Mouse (Mus musculus): ENCODE data around the gene Cfd. TPM values are rescaled to one million over a fixed set of nuclear protein-coding genes. Genes with fewer than 3 reads are reported as not detected.

Gene Cfd
- total and polyA plus RNA-seq, 2 experiments from 2014 or later: not detected

- Histone ChIP-seq H3K27ac (ENCODE audit: low read depth) (no peak within 1 kb of the TSS), H3K36me3 (replicated peaks; ENCODE audit: control insufficient read depth, insufficient read depth, low read length) (no peaks in the 10 kb centered on the region)
These were observed 16.3 kb upstream of the Cfd start, which contains the start of the genes Prtn3 and Plppr3 for GRCm38 (mm10) chr10:79874290-79874862. TSS of gene Prtn3 (plus strand) at chr10:79874476. TSS of gene Plppr3 (minus strand) at chr10:79874634.

DNA sequence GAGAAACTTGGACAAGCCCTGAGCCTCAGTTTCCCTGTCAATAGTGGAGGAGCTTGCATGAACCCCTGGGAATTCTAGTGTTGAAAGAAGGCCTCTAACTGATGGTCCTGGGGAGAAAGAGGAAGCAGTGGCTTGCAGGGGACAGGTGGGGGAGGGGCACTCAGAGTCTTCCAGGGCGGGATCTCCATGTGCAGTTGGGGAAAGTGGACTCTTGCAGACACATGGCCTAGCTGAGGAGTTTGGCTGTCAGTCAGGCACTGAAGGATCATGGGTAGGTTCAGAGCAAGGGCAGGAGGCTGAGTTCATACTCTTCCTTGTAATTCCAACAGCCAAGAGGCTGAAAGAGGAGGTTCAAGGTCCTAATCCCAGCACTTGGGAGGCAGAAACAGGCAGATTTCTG is 13.5 kb upstream of the Cfd start:
- no peak overlapping the region for H3K9ac ChIP-seq (replicated peaks; ENCODE audit: low read depth, low read length)
- H3K4me1 ChIP-seq (ENCODE audit: control insufficient read depth, insufficient read depth): 0 out of 2 replicates have a peak, but pooled peaks cover 5% of the 10 kb centered on the region
- TF ChIP-seq EP300 (IDR thresholded peaks at IDR 0.05; ENCODE audit: low read depth) (no peak), CTCF (IDR thresholded peaks at IDR 0.05; ENCODE audit: low read depth) (no peak)
- no peaks in the 10 kb centered on the region for H3K36me3 ChIP-seq (replicated peaks; ENCODE audit: control insufficient read depth, insufficient read depth, low read length)
- peaks cover 7% of the 10 kb centered on the region; the same call in 1 of the 2 replicates for H3K27me3 ChIP-seq (ENCODE audit: control insufficient read depth, insufficient read depth, low read length)
- H3K27ac ChIP-seq (ENCODE audit: low read depth): no peak overlapping the region
- 59% methylated on average over 1 of the region's 1 CpGs for WGBS
- no peak overlapping the region for H3K4me3 ChIP-seq (ENCODE audit: low read depth, low read length)
- ATAC-seq (ENCODE audit: insufficient read depth, low read depth) (no peak), DNase-seq (ENCODE audit: low spot score) (no peak)
- H3K9me3 ChIP-seq (replicated peaks; ENCODE audit: control insufficient read depth, low read length): no peaks in the 10 kb centered on the region
- no peak overlapping the region for H3K4me2 ChIP-seq (ENCODE audit: low read depth, low read length)

More at GRCm38 (mm10) chr10:79874290-79874862, 16.3 kb upstream of the Cfd start, which contains the start of the genes Prtn3 and Plppr3:
- ATAC-seq (ENCODE audit: insufficient read depth, low read depth) (peak; percentile 47), DNase-seq (ENCODE audit: low spot score) (no peak)
- Histone ChIP-seq H3K9me3 (replicated peaks; ENCODE audit: control insufficient read depth, low read length) (no peaks in the 10 kb centered on the region), H3K27me3 (ENCODE audit: control insufficient read depth, insufficient read depth, low read length) (peaks cover 7% of the 10 kb centered on the region; the same call in 1 of the 2 replicates), H3K9ac (replicated peaks; ENCODE audit: low read depth, low read length) (peak within 1 kb of the TSS; percentile 52), H3K4me2 (ENCODE audit: low read depth, low read length) (peak within 1 kb of the TSS; percentile 93), H3K4me3 (ENCODE audit: low read depth, low read length) (peak within 1 kb of the TSS; percentile 59), H3K4me1 (ENCODE audit: control insufficient read depth, insufficient read depth) (no peaks in the 10 kb centered on the region)
- TF ChIP-seq CTCF (IDR thresholded peaks at IDR 0.05; ENCODE audit: low read depth): no peak
- no peak for TF ChIP-seq EP300 (IDR thresholded peaks at IDR 0.05; ENCODE audit: low read depth)
- WGBS: 2% methylated on average over 42 of the region's 57 CpGs

GRCm38 (mm10) chr10:79877757-79878156 is 12.9 kb upstream of the Cfd start:
- TF ChIP-seq CTCF (IDR thresholded peaks at IDR 0.05; ENCODE audit: low read depth) (no peak), EP300 (IDR thresholded peaks at IDR 0.05; ENCODE audit: low read depth) (no peak)
- Histone ChIP-seq H3K4me2 (ENCODE audit: low read depth, low read length) (no peak overlapping the region; the same call in 1 of the 2 replicates), H3K27ac (ENCODE audit: low read depth) (no peak overlapping the region), H3K9me3 (replicated peaks; ENCODE audit: control insufficient read depth, low read length) (no peaks in the 10 kb centered on the region), H3K4me1 (ENCODE audit: control insufficient read depth, insufficient read depth) (0 out of 2 replicates have a peak, but pooled peaks cover 8% of the 10 kb centered on the region), H3K4me3 (ENCODE audit: low read depth, low read length) (no peak overlapping the region), H3K27me3 (ENCODE audit: control insufficient read depth, insufficient read depth, low read length) (peaks cover 9% of the 10 kb centered on the region; the same call in 1 of the 2 replicates), H3K9ac (replicated peaks; ENCODE audit: low read depth, low read length) (no peak overlapping the region), H3K36me3 (replicated peaks; ENCODE audit: control insufficient read depth, insufficient read depth, low read length) (no peaks in the 10 kb centered on the region)
- ATAC-seq (ENCODE audit: insufficient read depth, low read depth) (no peak), DNase-seq (ENCODE audit: low spot score) (no peak)
- WGBS: 51% methylated on average over 12 of the region's 12 CpGs

GRCm38 (mm10) chr10:79879527-79879926 is 11.1 kb upstream of the Cfd start:
- no peak for ATAC-seq (ENCODE audit: insufficient read depth, low read depth)
- Histone ChIP-seq H3K4me1 (ENCODE audit: control insufficient read depth, insufficient read depth) (0 out of 2 replicates have a peak, but pooled peaks cover 11% of the 10 kb centered on the region), H3K36me3 (replicated peaks; ENCODE audit: control insufficient read depth, insufficient read depth, low read length) (no peaks in the 10 kb centered on the region), H3K4me2 (ENCODE audit: low read depth, low read length) (no peak overlapping the region), H3K27me3 (ENCODE audit: control insufficient read depth, insufficient read depth, low read length) (peaks cover 10% of the 10 kb centered on the region; the same call in 1 of the 2 replicates), H3K9ac (replicated peaks; ENCODE audit: low read depth, low read length) (no peak overlapping the region), H3K4me3 (ENCODE audit: low read depth, low read length) (no peak overlapping the region), H3K27ac (ENCODE audit: low read depth) (no peak overlapping the region), H3K9me3 (replicated peaks; ENCODE audit: control insufficient read depth, low read length) (no peaks in the 10 kb centered on the region)
- 30% methylated on average over 3 of the region's 3 CpGs for WGBS
- TF ChIP-seq CTCF (IDR thresholded peaks at IDR 0.05; ENCODE audit: low read depth): no peak
- no peak for TF ChIP-seq EP300 (IDR thresholded peaks at IDR 0.05; ENCODE audit: low read depth)
- DNase-seq (ENCODE audit: low spot score): no peak

- Histone ChIP-seq H3K4me2 (ENCODE audit: low read depth, low read length) (no peak overlapping the region), H3K27me3 (ENCODE audit: control insufficient read depth, insufficient read depth, low read length) (peaks cover 7% of the 10 kb centered on the region; the same call in 1 of the 2 replicates), H3K4me1 (ENCODE audit: control insufficient read depth, insufficient read depth) (0 out of 2 replicates have a peak, but pooled peaks cover 11% of the 10 kb centered on the region), H3K36me3 (replicated peaks; ENCODE audit: control insufficient read depth, insufficient read depth, low read length) (no peaks in the 10 kb centered on the region), H3K4me3 (ENCODE audit: low read depth, low read length) (no peak overlapping the region), H3K9ac (replicated peaks; ENCODE audit: low read depth, low read length) (no peak overlapping the region), H3K27ac (ENCODE audit: low read depth) (no peak overlapping the region), H3K9me3 (replicated peaks; ENCODE audit: control insufficient read depth, low read length) (no peaks in the 10 kb centered on the region)
- WGBS: 30% methylated on average over 9 of the region's 9 CpGs
- no peak for TF ChIP-seq EP300 (IDR thresholded peaks at IDR 0.05; ENCODE audit: low read depth)
- no peak for TF ChIP-seq CTCF (IDR thresholded peaks at IDR 0.05; ENCODE audit: low read depth)
- ATAC-seq (ENCODE audit: insufficient read depth, low read depth) (no peak), DNase-seq (ENCODE audit: low spot score) (no peak)
These were observed 9.9 kb upstream of the Cfd start for GRCm38 (mm10) chr10:79880721-79881120.

All from heart, postnatal 0 days (tissue).